In genomic region chr14:102981441-102982015, GRCm38 (mm10) we compare ENCODE assay signal across 8 mouse cellular contexts. TPM values are rescaled to one million over a fixed set of nuclear protein-coding genes. Genes with fewer than 3 reads are reported as not detected.
DNase-seq lines count a peak whose midpoint lies in the region; ATAC-seq and TF ChIP-seq lines count a peak whose summit lies in the region.

No protein-coding gene starts in this region.

- no peaks in the 10 kb centered on the region for H3K36me3 ChIP-seq in hindbrain, embryonic 10.5 days
- no peaks in the 10 kb centered on the region for H3K36me3 ChIP-seq in lung, postnatal 0 days (ENCODE audit: insufficient read depth, low read length)

- H3K27me3 ChIP-seq in hindbrain, embryonic 10.5 days (ENCODE audit: insufficient read depth, poor library complexity, severe bottlenecking) = peaks cover 20% of the 10 kb centered on the region
- no peaks in the 10 kb centered on the region; the same call in 1 of the 2 replicates for H3K27me3 ChIP-seq in lung, postnatal 0 days (replicated peaks; ENCODE audit: insufficient read depth, low read length)

- H3K4me1 ChIP-seq in hindbrain, embryonic 10.5 days (replicated peaks) = peaks cover 28% of the 10 kb centered on the region
- H3K4me1 ChIP-seq in lung, postnatal 0 days (ENCODE audit: insufficient read depth, low read depth, low read length) = no peaks in the 10 kb centered on the region; the same call in 1 of the 2 replicates

- H3K9ac ChIP-seq in lung, postnatal 0 days (replicated peaks; ENCODE audit: low read depth) = peak overlapping the region; percentile 51

- TF ChIP-seq CTCF in lung, postnatal 0 days (IDR thresholded peaks at IDR 0.05) = peak; percentile 52

- ATAC-seq in frontal cortex, adult (ENCODE audit: low TSS enrichment) = peak; percentile 59
- peak; percentile 8 for ATAC-seq in lung, postnatal 0 days

- TF ChIP-seq EP300 in lung, postnatal 0 days (IDR thresholded peaks at IDR 0.05) = no peak

- peak overlapping the region; percentile 88 for H3K27ac ChIP-seq in hindbrain, embryonic 10.5 days
- peak overlapping the region; percentile 91 for H3K27ac ChIP-seq in lung, postnatal 0 days (ENCODE audit: low read length)

- H3K4me3 ChIP-seq in hindbrain, embryonic 10.5 days = peak overlapping the region; percentile 63
- H3K4me3 ChIP-seq in lung, postnatal 0 days (ENCODE audit: low read depth, low read length) = peak overlapping the region; percentile 48

- DNase-seq in ES-CJ7 (ENCODE audit: low read depth, low spot score) = peak; percentile 35
- DNase-seq in cerebellum, adult 8-10 months = peak; percentile 70
- peak; percentile 68 for DNase-seq in hindbrain, embryonic 10.5 days (ENCODE audit: low spot score)
- peak; percentile 70 to 80 for DNase-seq in layer of hippocampus, postnatal 10 days (ENCODE audit: low spot score in 2 of 2)
- peak; percentile 54 for DNase-seq in lung, postnatal 0 days (ENCODE audit: low spot score)
- peak; percentile 55 for DNase-seq in ovary, postnatal 10 days (ENCODE audit: low spot score)
- peak; percentile 56 for DNase-seq in thymus, postnatal 14 days

- WGBS in hindbrain, embryonic 10.5 days = under 1% methylated on average over 62 of the region's 62 CpGs
- WGBS in lung, postnatal 0 days = under 1% methylated on average over 56 of the region's 62 CpGs

- peak overlapping the region; percentile 66 for H3K4me2 ChIP-seq in lung, postnatal 0 days (replicated peaks; ENCODE audit: low read depth, low read length)

- no peaks in the 10 kb centered on the region for H3K9me3 ChIP-seq in hindbrain, embryonic 10.5 days
- H3K9me3 ChIP-seq in lung, postnatal 0 days (ENCODE audit: low read length) = no peaks in the 10 kb centered on the region

RNA-seq across cellular contexts. Expression of gene Kctd12, which starts 0.9 kb away (rescaled TPM):
- polyA plus RNA-seq in hindbrain, embryonic 10.5 days (2016; fragmentation: Nextera tagmentation; extraction: Ambion mirVana) = 4.2 and 5.2 TPM in 2 replicates
- 100 to 1,000 TPM in 1 of 2 experiments, 10 to 100 TPM in 1; 90.5 to 105 TPM for total RNA-seq in layer of hippocampus, postnatal 10 days (2021)
- polyA plus RNA-seq in lung, postnatal 0 days (2015; fragmentation: Nextera tagmentation; extraction: Ambion mirVana) = 8.2 and 9.7 TPM in 2 replicates

Comparison
In these comparisons a context has a peak if more than half of its experiments do, and no peak if none do; other contexts are left out.
1. Peak in every context shown above with its lines: DNase-seq, ATAC-seq, H3K4me3 ChIP-seq and H3K27ac ChIP-seq.